Mouse (Mus musculus) neural tube, embryonic 12.5 days (tissue): Measurements from ENCODE around the gene Ccdc137. TPM values are rescaled to one million over a fixed set of nuclear protein-coding genes. Genes with fewer than 3 reads are reported as not detected.
A peak's percentile ranks its signal among the peaks of the same experiment; 100 is the strongest.
"Not testable (repeated sequence)": the region's sequence is repeated elsewhere in the genome, so short reads cannot be mapped to it uniquely, and the experiment has no call there.

Experiments used
- ATAC-seq: fragments of 200-750 bp; cut with Nextera tagmentation; 2 replicates; pipeline ENCODE4 v1.8.0; 2017; ENCODE audit warnings: low read depth, mild to moderate bottlenecking, moderate TSS enrichment, moderate library complexity; ENCODE audit not compliant: low FRiP score
- H3K27ac ChIP-seq: fragments of 300-500 bp; sonication (generic); 2 replicates; pipeline ENCODE4 v1.5.1; 2016
- H3K27me3 ChIP-seq: fragments of 300-500 bp; sonication (generic); replicated peaks from 2 replicates; pipeline ENCODE4 v1.6.1; 2016; ENCODE audit warnings: mild to moderate bottlenecking
- H3K36me3 ChIP-seq: fragments of 300-500 bp; sonication (generic); 2 replicates; pipeline ENCODE4 v1.6.1; 2016; ENCODE audit warnings: mild to moderate bottlenecking
- H3K4me1 ChIP-seq: fragments of 300-500 bp; sonication (generic); 2 replicates; pipeline ENCODE4 v1.6.1; 2016
- H3K4me2 ChIP-seq: fragments of 300-500 bp; sonication (generic); replicated peaks from 2 replicates; pipeline ENCODE4 v1.6.1; 2016; ENCODE audit warnings: mild to moderate bottlenecking
- H3K4me3 ChIP-seq: fragments of 300-500 bp; sonication (generic); 2 replicates; pipeline ENCODE4 v1.5.1; 2016
- H3K9ac ChIP-seq: fragments of 300-500 bp; sonication (generic); 2 replicates; pipeline ENCODE4 v1.6.1; 2016; ENCODE audit warnings: mild to moderate bottlenecking
- H3K9me3 ChIP-seq: fragments of 300-500 bp; sonication (generic); 2 replicates; pipeline ENCODE4 v1.6.1; 2016; ENCODE audit warnings: mild to moderate bottlenecking
- WGBS: fragments of 180-500 bp; shearing (Covaris S2); methylation state at CpG from one replicate; pipeline ENCODE4 v1.1.7; 2016; 5-methylcytosine and 5-hydroxymethylcytosine counted together
- polyA plus RNA-seq: library from polyadenylated mRNA; unstranded; fragments of >200 nt; fragmentation: Nextera tagmentation; extraction: Ambion mirVana; gene quantifications from 2 replicates; pipeline ENCODE4 v1.2.1, GENCODE M21; 2016

The Ccdc137 gene
- 30.9 and 34.7 TPM in 2 replicates for polyA plus RNA-seq

DNA sequence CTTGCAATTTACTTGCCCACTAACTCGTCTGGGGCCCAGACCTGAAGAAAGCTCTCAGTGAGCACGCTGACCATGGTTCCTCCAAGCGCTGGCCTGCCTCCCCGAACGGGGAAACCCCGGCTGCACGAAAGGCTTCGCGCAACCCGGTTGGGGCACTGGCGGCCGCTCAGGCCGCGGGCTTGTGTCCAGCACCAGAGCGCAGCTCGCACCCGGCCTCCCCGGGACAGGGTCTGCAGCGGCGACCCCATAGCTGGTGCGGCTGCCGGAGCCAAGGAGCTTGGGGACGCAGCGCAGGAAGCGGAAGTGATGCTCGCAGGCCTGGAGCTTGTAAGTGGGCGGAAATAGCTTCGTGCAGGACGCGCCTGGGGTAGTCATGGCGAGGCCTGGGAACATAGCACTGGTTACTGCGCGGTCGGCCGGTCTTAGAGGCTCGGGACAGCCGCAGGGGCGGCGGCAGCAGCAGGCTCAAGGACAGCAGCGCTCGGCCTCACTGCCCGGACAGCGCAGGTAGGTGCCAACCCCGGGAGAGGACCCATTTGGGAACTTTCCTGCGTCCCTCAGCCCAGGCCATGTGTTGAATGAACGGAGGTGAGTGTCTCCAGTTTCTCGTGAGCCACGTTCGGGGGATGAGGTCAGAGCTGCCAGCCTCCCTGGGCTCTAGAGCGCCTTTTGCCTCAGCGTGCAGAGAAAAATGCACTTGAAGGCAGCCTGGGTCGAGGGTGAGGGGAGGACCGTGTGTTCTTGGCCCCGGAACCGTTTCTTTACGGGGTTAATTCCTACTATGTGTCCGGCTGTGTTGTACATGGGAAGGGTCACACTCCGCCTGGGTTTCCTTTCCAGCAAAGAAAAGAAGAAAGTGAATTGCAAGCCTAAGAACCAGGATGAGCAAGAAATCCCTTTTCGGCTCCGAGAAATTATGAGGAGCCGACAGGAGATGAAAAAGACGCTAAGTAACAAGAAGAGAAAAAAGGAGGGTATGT, at the start of gene Ccdc137, which contains the start of gene Oxld1:
Gene Ccdc137 (plus strand): TSS at position 344 of the 980 bp plus-strand sequence.
Gene Oxld1 (minus strand): TSS at position 297 of the 980 bp plus-strand sequence.
- Histone ChIP-seq H3K27ac (peak within 1 kb of the TSS; percentile 62; the same call in 1 of the 2 replicates), H3K4me1 (peaks cover 16% of the 10 kb centered on the region; the same call in 1 of the 2 replicates), H3K9me3 (no peaks in the 10 kb centered on the region), H3K36me3 (peaks cover 32% of the 10 kb centered on the region), H3K27me3 (no peaks in the 10 kb centered on the region), H3K9ac (peak within 1 kb of the TSS; percentile 95), H3K4me2 (peak within 1 kb of the TSS; percentile 95), H3K4me3 (peak within 1 kb of the TSS; percentile 93)
- 5% methylated on average over 62 of the region's 62 CpGs for WGBS
- ATAC-seq: peak; percentile 86

DNA sequence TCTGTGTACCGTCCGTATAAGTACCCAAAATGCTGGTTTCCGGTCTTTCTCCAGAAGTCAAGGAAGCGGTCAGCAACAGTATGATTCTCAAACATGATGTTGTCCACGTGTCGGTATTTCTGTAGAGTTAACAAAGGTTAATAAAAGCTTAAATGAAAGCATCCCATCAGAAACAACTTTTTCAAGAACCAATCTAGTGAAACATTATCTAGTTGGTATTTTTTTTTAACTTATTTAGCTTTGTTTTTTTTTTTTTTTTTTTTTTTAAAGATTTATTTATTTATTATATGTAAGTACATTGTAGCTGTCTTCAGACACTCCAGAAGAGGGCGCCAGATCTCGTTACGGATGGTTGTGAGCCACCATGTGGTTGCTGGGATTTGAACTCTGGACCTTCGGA, 44.3 kb upstream of the Ccdc137 start:
- not testable (repeated sequence) for H3K9ac ChIP-seq, ATAC-seq
- 94% methylated on average over 10 of the region's 10 CpGs for WGBS

DNA sequence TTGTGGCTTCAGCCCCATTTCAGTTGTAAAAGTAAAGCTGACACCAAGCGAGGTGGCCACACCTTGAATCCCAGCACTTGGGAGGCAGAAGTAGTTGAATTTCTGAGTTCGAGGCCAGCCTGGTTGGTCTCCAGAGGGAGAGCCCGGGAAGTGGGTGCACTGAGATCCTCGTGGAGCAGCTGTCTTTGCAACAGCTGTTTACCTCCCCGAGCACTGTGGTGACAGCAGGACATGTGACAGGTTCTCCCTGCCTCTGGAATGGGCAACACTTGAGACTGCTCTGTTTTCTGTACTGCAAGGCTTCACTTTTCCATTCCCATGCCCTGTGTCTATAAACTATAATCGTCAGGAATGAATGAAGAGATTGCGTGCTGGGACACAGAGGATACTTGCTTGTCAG, 40.1 kb upstream of the Ccdc137 start:
- no peak overlapping the region for H3K4me2 ChIP-seq
- H3K4me3 ChIP-seq: no peak overlapping the region
- H3K27ac ChIP-seq: no peak overlapping the region
- peaks cover 87% of the 10 kb centered on the region for H3K36me3 ChIP-seq
- 87% methylated on average over 7 of the region's 7 CpGs for WGBS
- no peaks in the 10 kb centered on the region for H3K9me3 ChIP-seq
- H3K27me3 ChIP-seq: no peaks in the 10 kb centered on the region
- H3K4me1 ChIP-seq: no peaks in the 10 kb centered on the region
- no peak overlapping the region for H3K9ac ChIP-seq
- ATAC-seq: no peak

More for the DNA sequence above, 44.3 kb upstream of the Ccdc137 start:
- H3K27ac ChIP-seq, H3K27me3 ChIP-seq, H3K9me3 ChIP-seq, H3K4me2 ChIP-seq, H3K4me1 ChIP-seq, H3K4me3 ChIP-seq: not testable (repeated sequence)
- peaks cover 90% of the 10 kb centered on the region for H3K36me3 ChIP-seq

DNA sequence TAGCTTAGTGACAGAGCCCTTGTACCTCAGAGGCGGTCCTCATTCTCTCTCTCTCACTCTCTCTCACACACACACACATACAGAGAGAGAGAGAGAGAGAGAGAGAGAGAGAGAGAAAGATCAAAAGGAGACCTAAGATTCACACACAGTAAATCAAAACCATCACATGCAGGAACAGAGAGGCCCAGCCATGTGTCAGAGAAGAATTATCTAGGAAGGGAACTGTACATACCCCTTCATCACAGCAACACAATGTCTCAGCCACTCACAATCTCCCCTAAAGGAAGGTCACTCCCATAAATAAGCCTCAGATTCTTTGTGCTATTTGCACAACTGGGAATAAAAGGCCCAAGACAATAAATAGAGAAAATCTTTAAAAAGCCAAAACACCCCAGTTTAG, 39.3 kb upstream of the Ccdc137 start:
- no peak overlapping the region for H3K9ac ChIP-seq
- H3K27ac ChIP-seq: no peak overlapping the region
- H3K4me2 ChIP-seq: no peak overlapping the region
- no peak overlapping the region for H3K4me3 ChIP-seq
- H3K4me1 ChIP-seq: no peaks in the 10 kb centered on the region
- peaks cover 82% of the 10 kb centered on the region for H3K36me3 ChIP-seq
- H3K9me3 ChIP-seq: no peaks in the 10 kb centered on the region
- H3K27me3 ChIP-seq: no peaks in the 10 kb centered on the region
- 86% methylated on average over 1 of the region's 1 CpGs for WGBS
- ATAC-seq: no peak

DNA sequence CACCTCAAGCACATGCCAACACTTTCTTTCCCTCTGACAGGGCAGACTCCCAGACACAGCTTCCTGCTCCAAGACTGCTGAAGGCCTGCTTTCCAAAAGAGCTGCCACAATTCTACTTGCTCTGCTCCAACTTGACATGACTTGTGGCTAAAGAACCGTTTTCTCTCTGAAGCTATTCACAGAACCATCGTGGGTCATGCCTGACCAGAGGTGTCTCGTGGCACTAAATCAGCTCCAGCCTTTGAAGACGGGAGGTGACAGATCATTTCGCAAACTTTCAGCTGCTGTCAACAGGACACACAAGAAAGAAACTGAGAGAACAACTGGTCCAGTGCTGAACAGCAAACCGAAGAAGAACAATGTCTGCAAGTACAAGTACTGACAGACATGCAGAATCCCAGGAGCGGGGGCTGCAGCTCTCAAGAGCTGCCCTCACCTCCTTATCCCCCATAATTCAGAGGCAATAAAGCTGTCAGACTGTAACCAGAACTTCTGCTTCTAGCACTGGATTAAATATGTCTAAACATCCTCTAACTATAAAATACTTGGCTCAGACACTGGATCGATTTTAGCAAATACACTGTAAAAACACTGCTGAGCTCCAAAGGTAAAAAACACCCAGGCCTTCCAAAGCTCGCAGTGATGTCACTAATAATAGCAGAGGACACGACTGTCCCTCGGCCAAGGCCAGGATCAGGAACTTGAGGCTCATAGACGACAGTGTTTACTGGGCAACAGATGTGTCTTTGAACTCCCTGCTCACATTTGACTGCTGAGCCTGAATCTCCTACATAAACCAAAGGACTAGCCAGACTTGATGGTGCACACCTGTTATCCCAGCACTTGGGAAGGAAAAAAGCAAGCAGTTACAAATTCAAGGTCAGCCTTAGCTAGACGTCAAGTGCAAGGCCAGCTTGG, 35.0 kb upstream of the Ccdc137 start:
- WGBS: 77% methylated on average over 13 of the region's 13 CpGs
- H3K27ac ChIP-seq: no peak overlapping the region

DNA sequence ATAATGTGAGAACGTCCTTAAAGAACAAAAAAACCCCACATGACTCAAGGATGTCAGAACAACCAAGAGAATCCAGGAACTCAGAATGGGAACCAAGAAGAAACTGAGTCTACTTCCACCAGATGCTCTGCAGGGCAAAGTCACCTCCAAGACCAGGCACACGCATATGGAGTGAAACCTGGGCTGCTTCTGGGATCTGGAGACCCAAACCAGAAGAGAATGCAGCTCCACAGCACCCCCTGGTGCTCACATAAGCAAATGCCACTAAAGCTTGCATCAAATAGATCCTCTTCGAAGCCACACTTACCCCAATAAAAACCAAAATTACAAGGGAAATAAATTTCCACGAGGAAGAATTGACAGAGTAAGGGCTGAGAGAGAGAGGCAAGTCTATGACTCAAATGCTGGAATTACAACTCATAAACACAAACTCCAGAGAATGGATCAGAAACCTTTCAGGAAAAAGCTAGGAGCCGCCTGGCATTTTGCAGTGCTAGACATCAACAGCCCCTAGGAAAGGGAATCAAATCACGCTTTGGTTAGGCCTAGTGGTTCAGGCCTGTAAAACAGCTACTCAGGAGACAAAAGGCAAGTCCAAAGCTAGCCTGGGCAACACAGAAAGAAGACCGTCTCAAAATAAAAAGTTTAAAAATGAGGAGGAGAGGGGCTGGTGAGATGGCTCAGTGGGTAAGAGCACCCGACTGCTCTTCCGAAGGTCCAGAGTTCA, 34.2 kb upstream of the Ccdc137 start:
- no peaks in the 10 kb centered on the region for H3K4me1 ChIP-seq
- H3K9ac ChIP-seq: no peak overlapping the region
- 71% methylated on average over 9 of the region's 9 CpGs for WGBS
- no peak for ATAC-seq
- H3K27me3 ChIP-seq: no peaks in the 10 kb centered on the region
- no peak overlapping the region for H3K27ac ChIP-seq
- no peaks in the 10 kb centered on the region for H3K9me3 ChIP-seq
- H3K36me3 ChIP-seq: peaks cover 78% of the 10 kb centered on the region
- H3K4me2 ChIP-seq: no peak overlapping the region
- no peak overlapping the region for H3K4me3 ChIP-seq

More for the DNA sequence above, 35.0 kb upstream of the Ccdc137 start:
- no peaks in the 10 kb centered on the region for H3K4me1 ChIP-seq
- H3K27me3 ChIP-seq: no peaks in the 10 kb centered on the region
- H3K36me3 ChIP-seq: peaks cover 78% of the 10 kb centered on the region
- no peak for ATAC-seq
- no peak overlapping the region for H3K4me2 ChIP-seq
- H3K4me3 ChIP-seq: no peak overlapping the region
- no peak overlapping the region for H3K9ac ChIP-seq
- no peaks in the 10 kb centered on the region for H3K9me3 ChIP-seq

DNA sequence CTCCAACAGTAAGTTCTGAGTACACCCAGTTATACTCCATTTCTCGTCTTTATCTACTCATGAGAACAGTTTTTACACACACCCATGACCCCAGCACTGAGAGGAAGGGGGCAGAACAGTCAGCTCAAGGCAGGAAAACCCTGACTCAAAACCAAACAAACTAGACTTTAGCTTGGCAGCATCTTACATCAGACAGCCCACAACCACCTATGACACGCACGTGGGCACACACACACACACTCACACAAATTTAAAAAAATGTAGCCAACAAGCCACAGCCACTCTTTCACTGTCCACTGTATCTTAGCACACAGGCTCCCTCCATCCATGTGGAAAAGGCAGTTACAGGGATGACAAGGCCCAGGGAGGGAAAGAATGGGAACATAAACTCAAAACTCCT, 31.2 kb upstream of the Ccdc137 start:
- no peak overlapping the region for H3K9ac ChIP-seq
- no peak for ATAC-seq
- H3K4me3 ChIP-seq: no peak overlapping the region
- H3K4me1 ChIP-seq: no peaks in the 10 kb centered on the region
- peaks cover 70% of the 10 kb centered on the region for H3K36me3 ChIP-seq
- H3K4me2 ChIP-seq: no peak overlapping the region
- WGBS: 93% methylated on average over 3 of the region's 3 CpGs
- H3K27ac ChIP-seq: no peak overlapping the region
- H3K9me3 ChIP-seq: no peaks in the 10 kb centered on the region
- no peaks in the 10 kb centered on the region for H3K27me3 ChIP-seq

DNA sequence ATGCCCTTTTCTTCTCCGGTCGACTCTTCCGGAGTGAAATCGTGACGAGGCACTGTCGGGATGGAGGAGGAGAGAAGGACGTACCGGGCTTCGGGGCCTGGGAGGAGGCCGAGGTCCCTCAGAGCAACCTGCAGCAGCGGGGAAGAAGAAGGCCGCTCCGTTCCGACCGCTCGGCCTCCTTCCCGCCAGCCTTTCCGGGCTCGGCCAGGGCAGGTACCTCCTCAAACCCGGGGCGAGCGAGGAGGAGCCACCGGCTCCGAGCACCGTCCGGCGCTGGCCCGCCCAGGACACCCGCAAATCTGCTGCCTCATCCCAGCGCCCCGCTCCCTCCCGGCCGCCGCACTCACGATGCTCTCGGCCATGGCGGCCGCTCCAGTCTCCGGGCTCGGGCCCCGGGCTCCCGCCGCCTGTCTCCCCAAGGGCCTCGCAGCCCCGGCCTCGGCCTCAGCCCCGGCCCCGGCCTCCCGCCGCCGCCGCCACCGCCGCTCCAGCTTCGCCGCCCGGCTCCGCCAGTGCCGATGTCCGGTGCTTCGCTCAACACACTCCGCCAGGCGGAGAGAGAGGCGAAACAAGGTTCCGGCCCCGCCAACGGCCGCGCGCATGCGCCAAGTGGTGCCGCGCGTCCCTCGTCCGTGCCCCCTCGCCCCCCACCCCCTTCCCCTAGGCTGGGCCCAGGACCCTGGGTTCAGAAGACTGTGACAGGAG, 20.6 kb upstream of the Ccdc137 start, which contains the start of gene Nploc4:
Gene Nploc4 (minus strand): TSS at position 557 of the 705 bp plus-strand sequence.
- Histone ChIP-seq H3K4me1 (peaks cover 13% of the 10 kb centered on the region), H3K27ac (peak within 1 kb of the TSS; percentile 64; the same call in 1 of the 2 replicates), H3K36me3 (peaks cover 24% of the 10 kb centered on the region), H3K27me3 (no peaks in the 10 kb centered on the region), H3K4me3 (peak within 1 kb of the TSS; percentile 99), H3K9ac (peak within 1 kb of the TSS; percentile 97), H3K4me2 (peak within 1 kb of the TSS; percentile 90), H3K9me3 (no peaks in the 10 kb centered on the region)
- under 1% methylated on average over 77 of the region's 77 CpGs for WGBS
- peak; percentile 83 for ATAC-seq

DNA sequence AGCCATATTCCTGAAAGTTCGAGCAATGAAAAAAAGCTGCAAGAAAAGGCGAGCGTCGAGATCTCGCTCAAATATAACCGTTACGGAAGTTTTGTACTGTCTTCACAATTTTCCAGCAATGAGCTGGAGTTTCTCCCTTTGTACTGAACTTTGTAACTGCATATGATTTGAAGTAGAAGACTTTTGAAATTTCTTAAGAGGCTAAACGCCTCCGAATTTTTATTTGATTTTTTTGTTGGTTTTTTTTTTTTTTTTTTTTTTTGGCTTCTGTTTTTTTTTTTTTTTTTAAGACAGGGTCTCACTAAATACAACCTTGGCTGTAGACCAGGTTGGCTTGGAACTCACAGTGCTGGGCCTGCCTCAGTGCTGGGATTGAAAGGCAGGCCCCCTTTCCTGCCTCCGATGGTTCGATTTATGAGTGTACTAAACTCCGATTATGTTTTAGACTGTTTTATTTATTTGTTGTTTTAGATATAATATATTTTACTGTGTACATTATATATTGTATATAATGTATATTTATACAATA, 20.0 kb upstream of the Ccdc137 start:
- Histone ChIP-seq H3K9ac (peak overlapping the region; percentile 97), H3K27ac (no peak overlapping the region), H3K4me1 (peaks cover 13% of the 10 kb centered on the region), H3K4me2 (peak overlapping the region; percentile 90), H3K27me3 (no peaks in the 10 kb centered on the region), H3K9me3 (no peaks in the 10 kb centered on the region), H3K36me3 (peaks cover 18% of the 10 kb centered on the region), H3K4me3 (peak overlapping the region; percentile 99)
- no peak for ATAC-seq
- WGBS: 31% methylated on average over 12 of the region's 12 CpGs

DNA sequence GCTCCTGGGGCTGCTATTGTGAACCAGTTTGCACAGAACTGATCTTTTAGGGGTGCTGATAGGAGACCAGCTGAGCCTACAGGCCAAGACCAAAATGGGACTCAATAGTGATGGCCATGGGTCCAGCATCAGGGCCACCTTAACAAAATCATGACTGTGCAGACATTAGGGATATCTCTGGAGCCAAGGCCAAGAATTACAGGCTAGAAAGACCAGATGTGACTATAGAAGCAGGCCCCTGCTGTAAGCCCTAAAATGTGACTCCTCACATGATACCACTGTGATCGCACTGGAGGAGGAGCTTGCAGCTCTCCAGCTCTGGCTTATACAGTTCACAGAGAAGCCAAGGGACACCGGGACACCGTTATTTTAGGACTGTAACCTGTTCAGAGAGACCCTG, 15.6 kb upstream of the Ccdc137 start, which contains the start of gene Tspan10:
Gene Tspan10 (plus strand): TSS at position 301 of the 400 bp plus-strand sequence.
- no peaks in the 10 kb centered on the region for H3K9me3 ChIP-seq
- H3K4me2 ChIP-seq: no peak within 1 kb of the TSS
- no peaks in the 10 kb centered on the region for H3K4me1 ChIP-seq
- H3K27me3 ChIP-seq: no peaks in the 10 kb centered on the region
- WGBS: 92% methylated on average over 3 of the region's 3 CpGs
- H3K27ac ChIP-seq: no peak within 1 kb of the TSS
- H3K9ac ChIP-seq: no peak within 1 kb of the TSS
- no peak for ATAC-seq
- H3K36me3 ChIP-seq: no peaks in the 10 kb centered on the region
- H3K4me3 ChIP-seq: no peak within 1 kb of the TSS
